Mouse (Mus musculus): ENCODE data around the gene Igdcc4. TPM values are rescaled to one million over a fixed set of nuclear protein-coding genes. Genes with fewer than 3 reads are reported as not detected.

Gene Igdcc4
- polyA plus RNA-seq, 1 experiment, result 15.5 TPM

- no peak for TF ChIP-seq EP300 (IDR thresholded peaks at IDR 0.05; ENCODE audit: insufficient read depth, low read depth, low read length)
- TF ChIP-seq CTCF (IDR thresholded peaks at IDR 0.05; ENCODE audit: low read depth, low read length), result no peak
- TF ChIP-seq POLR2A (IDR thresholded peaks at IDR 0.05; ENCODE audit: insufficient read depth, low read length), result no peak
- H3K4me1 ChIP-seq (ENCODE audit: control insufficient read depth, insufficient read depth, low read length), result peaks cover 3% of the 10 kb centered on the region
- H3K9me3 ChIP-seq (replicated peaks; ENCODE audit: control insufficient read depth, insufficient read depth, low read length, poor library complexity, severe bottlenecking), result no peaks in the 10 kb centered on the region
- H3K27ac ChIP-seq (ENCODE audit: insufficient read depth, low read length), result no peak overlapping the region
- no peaks in the 10 kb centered on the region for H3K36me3 ChIP-seq (ENCODE audit: control insufficient read depth, insufficient read depth, low read length, poor library complexity, severe bottlenecking)
- H3K27me3 ChIP-seq (ENCODE audit: control insufficient read depth, insufficient read depth, low read length, poor library complexity, severe bottlenecking), result no peaks in the 10 kb centered on the region
- H3K4me3 ChIP-seq (ENCODE audit: low read depth, low read length), result no peak overlapping the region
- H3K9ac ChIP-seq (ENCODE audit: low read depth, poor library complexity, severe bottlenecking), result no peak overlapping the region
Observed at GRCm38 (mm10) chr9:65156604-65157003, 55.3 kb downstream of the Igdcc4 start.

- Histone ChIP-seq H3K4me3 (ENCODE audit: low read depth, low read length) (no peak overlapping the region), H3K9ac (ENCODE audit: low read depth, poor library complexity, severe bottlenecking) (no peak overlapping the region), H3K27ac (ENCODE audit: insufficient read depth, low read length) (no peak overlapping the region), H3K4me1 (ENCODE audit: control insufficient read depth, insufficient read depth, low read length) (peaks cover 3% of the 10 kb centered on the region), H3K36me3 (ENCODE audit: control insufficient read depth, insufficient read depth, low read length, poor library complexity, severe bottlenecking) (no peaks in the 10 kb centered on the region), H3K27me3 (ENCODE audit: control insufficient read depth, insufficient read depth, low read length, poor library complexity, severe bottlenecking) (no peaks in the 10 kb centered on the region), H3K9me3 (replicated peaks; ENCODE audit: control insufficient read depth, insufficient read depth, low read length, poor library complexity, severe bottlenecking) (no peaks in the 10 kb centered on the region)
- no peak for TF ChIP-seq EP300 (IDR thresholded peaks at IDR 0.05; ENCODE audit: insufficient read depth, low read depth, low read length)
- TF ChIP-seq CTCF (IDR thresholded peaks at IDR 0.05; ENCODE audit: low read depth, low read length), result no peak
- TF ChIP-seq POLR2A (IDR thresholded peaks at IDR 0.05; ENCODE audit: insufficient read depth, low read length), result no peak
Observed at GRCm38 (mm10) chr9:65157631-65158030, 56.3 kb downstream of the Igdcc4 start.

GRCm38 (mm10) chr9:65161188-65161587, 59.9 kb downstream of the Igdcc4 start:
- no peak overlapping the region for H3K4me3 ChIP-seq (ENCODE audit: low read depth, low read length)
- peaks cover 3% of the 10 kb centered on the region; the same call in 1 of the 2 replicates for H3K9me3 ChIP-seq (replicated peaks; ENCODE audit: control insufficient read depth, insufficient read depth, low read length, poor library complexity, severe bottlenecking)
- TF ChIP-seq EP300 (IDR thresholded peaks at IDR 0.05; ENCODE audit: insufficient read depth, low read depth, low read length), result no peak
- TF ChIP-seq CTCF (IDR thresholded peaks at IDR 0.05; ENCODE audit: low read depth, low read length), result no peak
- TF ChIP-seq POLR2A (IDR thresholded peaks at IDR 0.05; ENCODE audit: insufficient read depth, low read length), result no peak
- H3K9ac ChIP-seq (ENCODE audit: low read depth, poor library complexity, severe bottlenecking), result no peak overlapping the region
- no peaks in the 10 kb centered on the region for H3K4me1 ChIP-seq (ENCODE audit: control insufficient read depth, insufficient read depth, low read length)
- peaks cover 4% of the 10 kb centered on the region; the same call in 1 of the 2 replicates for H3K27me3 ChIP-seq (ENCODE audit: control insufficient read depth, insufficient read depth, low read length, poor library complexity, severe bottlenecking)
- H3K27ac ChIP-seq (ENCODE audit: insufficient read depth, low read length), result no peak overlapping the region
- H3K36me3 ChIP-seq (ENCODE audit: control insufficient read depth, insufficient read depth, low read length, poor library complexity, severe bottlenecking), result no peaks in the 10 kb centered on the region

GRCm38 (mm10) chr9:65161881-65162280, 60.6 kb downstream of the Igdcc4 start:
- Histone ChIP-seq H3K9me3 (replicated peaks; ENCODE audit: control insufficient read depth, insufficient read depth, low read length, poor library complexity, severe bottlenecking) (peaks cover 3% of the 10 kb centered on the region; the same call in 1 of the 2 replicates), H3K27me3 (ENCODE audit: control insufficient read depth, insufficient read depth, low read length, poor library complexity, severe bottlenecking) (peaks cover 4% of the 10 kb centered on the region; the same call in 1 of the 2 replicates), H3K27ac (ENCODE audit: insufficient read depth, low read length) (no peak overlapping the region), H3K9ac (ENCODE audit: low read depth, poor library complexity, severe bottlenecking) (no peak overlapping the region), H3K4me3 (ENCODE audit: low read depth, low read length) (no peak overlapping the region), H3K4me1 (ENCODE audit: control insufficient read depth, insufficient read depth, low read length) (no peaks in the 10 kb centered on the region), H3K36me3 (ENCODE audit: control insufficient read depth, insufficient read depth, low read length, poor library complexity, severe bottlenecking) (no peaks in the 10 kb centered on the region)
- TF ChIP-seq CTCF (IDR thresholded peaks at IDR 0.05; ENCODE audit: low read depth, low read length) (no peak), EP300 (IDR thresholded peaks at IDR 0.05; ENCODE audit: insufficient read depth, low read depth, low read length) (no peak), POLR2A (IDR thresholded peaks at IDR 0.05; ENCODE audit: insufficient read depth, low read length) (no peak)

- Histone ChIP-seq H3K9ac (ENCODE audit: low read depth, poor library complexity, severe bottlenecking) (peak overlapping the region; percentile 55), H3K9me3 (replicated peaks; ENCODE audit: control insufficient read depth, insufficient read depth, low read length, poor library complexity, severe bottlenecking) (peaks cover 3% of the 10 kb centered on the region; the same call in 1 of the 2 replicates), H3K4me3 (ENCODE audit: low read depth, low read length) (peak overlapping the region; percentile 57), H3K36me3 (ENCODE audit: control insufficient read depth, insufficient read depth, low read length, poor library complexity, severe bottlenecking) (no peaks in the 10 kb centered on the region), H3K4me1 (ENCODE audit: control insufficient read depth, insufficient read depth, low read length) (no peaks in the 10 kb centered on the region), H3K27ac (ENCODE audit: insufficient read depth, low read length) (no peak overlapping the region), H3K27me3 (ENCODE audit: control insufficient read depth, insufficient read depth, low read length, poor library complexity, severe bottlenecking) (peaks cover 4% of the 10 kb centered on the region; the same call in 1 of the 2 replicates)
- no peak for TF ChIP-seq EP300 (IDR thresholded peaks at IDR 0.05; ENCODE audit: insufficient read depth, low read depth, low read length)
- TF ChIP-seq CTCF (IDR thresholded peaks at IDR 0.05; ENCODE audit: low read depth, low read length), result no peak
- no peak for TF ChIP-seq POLR2A (IDR thresholded peaks at IDR 0.05; ENCODE audit: insufficient read depth, low read length)
Observed at GRCm38 (mm10) chr9:65162711-65163639, 61.7 kb downstream of the Igdcc4 start.

- TF ChIP-seq CTCF (IDR thresholded peaks at IDR 0.05; ENCODE audit: low read depth, low read length), result peak; percentile 8
- TF ChIP-seq POLR2A (IDR thresholded peaks at IDR 0.05; ENCODE audit: insufficient read depth, low read length), result no peak
- Histone ChIP-seq H3K27me3 (ENCODE audit: control insufficient read depth, insufficient read depth, low read length, poor library complexity, severe bottlenecking) (peaks cover 4% of the 10 kb centered on the region; the same call in 1 of the 2 replicates), H3K9ac (ENCODE audit: low read depth, poor library complexity, severe bottlenecking) (no peak overlapping the region), H3K4me1 (ENCODE audit: control insufficient read depth, insufficient read depth, low read length) (peaks cover 1% of the 10 kb centered on the region), H3K27ac (ENCODE audit: insufficient read depth, low read length) (no peak overlapping the region), H3K36me3 (ENCODE audit: control insufficient read depth, insufficient read depth, low read length, poor library complexity, severe bottlenecking) (no peaks in the 10 kb centered on the region), H3K9me3 (replicated peaks; ENCODE audit: control insufficient read depth, insufficient read depth, low read length, poor library complexity, severe bottlenecking) (peaks cover 3% of the 10 kb centered on the region; the same call in 1 of the 2 replicates), H3K4me3 (ENCODE audit: low read depth, low read length) (no peak overlapping the region)
Observed at GRCm38 (mm10) chr9:65164870-65165269, 63.6 kb downstream of the Igdcc4 start.
